Mouse (Mus musculus): ENCODE measurements around the gene Slc2a5.

The Slc2a5 gene

DNA sequence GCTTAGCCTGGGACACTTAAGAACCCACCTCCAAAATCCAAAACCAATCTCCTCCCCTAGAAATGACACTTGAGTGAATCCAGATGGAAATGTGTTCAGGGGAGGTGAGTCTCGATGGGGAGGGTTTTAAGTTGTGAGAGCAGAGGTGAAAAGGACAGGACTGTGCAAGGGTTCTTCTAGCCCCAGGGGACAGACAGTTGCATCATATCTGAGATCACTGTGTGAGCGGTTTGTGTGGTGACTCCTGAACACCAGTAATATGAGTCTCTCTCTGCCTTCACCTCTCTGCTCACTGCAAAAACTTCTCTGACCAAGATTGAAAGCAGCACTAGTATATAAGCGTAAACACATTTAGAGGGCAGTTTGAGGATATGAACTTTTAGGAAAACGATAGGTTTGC, 27.2 kb downstream of the Slc2a5 start:
- DNase-seq: no peak

DNA sequence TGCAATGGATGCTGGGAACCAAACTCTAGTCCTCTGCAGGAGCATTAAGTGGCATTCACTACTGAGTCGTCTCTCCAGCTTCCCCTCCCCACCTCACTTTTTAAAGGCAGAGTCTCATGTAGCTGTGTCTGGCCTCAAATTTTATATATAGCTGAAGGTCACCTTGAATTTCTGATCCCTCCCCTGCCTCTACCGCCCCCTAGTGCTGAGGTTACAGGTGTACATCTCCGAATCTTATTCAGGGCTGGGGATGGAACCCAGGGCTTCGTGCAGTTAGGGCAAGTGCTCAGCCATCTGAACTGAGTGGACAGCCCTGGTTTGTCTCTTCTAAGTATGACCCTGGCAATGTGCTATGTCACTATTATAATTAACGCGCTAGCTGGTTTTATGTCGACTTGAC, 32.0 kb downstream of the Slc2a5 start:
- DNase-seq: no peak

DNA sequence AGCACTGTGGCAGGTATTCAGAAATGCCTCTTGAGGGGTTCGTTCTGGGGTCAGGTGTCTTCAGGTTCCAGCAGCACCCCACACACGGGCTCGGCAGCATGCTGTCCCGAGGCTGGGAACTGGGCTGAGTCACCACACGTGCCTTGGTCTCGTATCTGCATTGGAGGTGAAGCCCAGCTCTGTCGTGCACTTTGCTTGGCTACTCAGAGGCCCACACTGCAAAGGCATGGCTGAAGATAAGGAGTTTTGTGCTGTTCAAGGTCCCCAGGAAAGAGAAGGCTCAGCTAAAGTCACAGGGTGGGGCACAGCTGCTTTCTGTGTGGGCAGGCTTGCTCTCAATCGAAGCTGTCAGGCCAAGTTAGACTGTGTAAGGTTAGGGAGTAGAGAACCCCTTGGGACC, 33.4 kb downstream of the Slc2a5 start:
- no peak for DNase-seq

- DNase-seq: no peak
These were observed 36.2 kb downstream of the Slc2a5 start for GRCm38 (mm10) chr4:150155301-150155700.

DNA sequence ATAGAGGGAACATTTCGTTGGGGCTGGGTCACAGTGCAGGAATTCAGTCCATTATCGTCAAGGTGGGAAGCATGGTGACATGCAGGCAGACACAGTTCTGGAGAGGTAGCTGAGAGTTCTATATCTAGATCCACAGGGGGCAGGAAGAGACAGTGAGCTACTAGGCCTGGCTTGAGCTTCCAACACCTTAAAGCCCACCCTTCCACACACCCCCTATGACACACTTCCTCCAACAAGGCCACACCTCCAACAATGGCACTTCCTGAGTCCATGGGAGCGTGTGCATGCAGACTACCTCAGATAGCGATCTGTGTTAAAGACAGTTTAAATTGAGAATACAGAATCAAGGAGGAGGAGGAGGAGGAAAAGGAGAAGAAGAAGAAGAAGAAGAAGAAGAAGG, 36.6 kb downstream of the Slc2a5 start:
- no peak for DNase-seq

GRCm38 (mm10) chr4:150157348-150157882, 38.3 kb downstream of the Slc2a5 start:
- no peak for DNase-seq

DNA sequence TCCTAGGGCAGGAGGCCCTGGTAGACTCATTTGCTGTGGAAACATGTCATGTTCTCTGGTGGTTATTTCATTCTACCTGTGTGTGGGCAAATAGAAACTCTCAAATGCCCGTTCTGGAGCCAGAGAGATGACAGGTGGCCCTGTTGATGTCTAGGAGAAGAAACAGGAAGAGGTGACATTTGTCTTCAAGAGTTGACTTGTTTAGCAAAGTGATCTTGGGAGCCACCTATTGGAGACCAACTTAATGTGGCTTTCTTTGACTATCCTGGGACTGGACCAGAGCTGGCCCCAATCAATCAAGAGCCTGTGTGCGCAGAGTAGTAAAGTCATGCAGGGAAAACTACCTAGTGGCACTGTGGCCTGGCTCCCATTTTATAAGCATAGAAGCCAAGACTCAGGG, 40.4 kb downstream of the Slc2a5 start:
- DNase-seq: no peak

DNA sequence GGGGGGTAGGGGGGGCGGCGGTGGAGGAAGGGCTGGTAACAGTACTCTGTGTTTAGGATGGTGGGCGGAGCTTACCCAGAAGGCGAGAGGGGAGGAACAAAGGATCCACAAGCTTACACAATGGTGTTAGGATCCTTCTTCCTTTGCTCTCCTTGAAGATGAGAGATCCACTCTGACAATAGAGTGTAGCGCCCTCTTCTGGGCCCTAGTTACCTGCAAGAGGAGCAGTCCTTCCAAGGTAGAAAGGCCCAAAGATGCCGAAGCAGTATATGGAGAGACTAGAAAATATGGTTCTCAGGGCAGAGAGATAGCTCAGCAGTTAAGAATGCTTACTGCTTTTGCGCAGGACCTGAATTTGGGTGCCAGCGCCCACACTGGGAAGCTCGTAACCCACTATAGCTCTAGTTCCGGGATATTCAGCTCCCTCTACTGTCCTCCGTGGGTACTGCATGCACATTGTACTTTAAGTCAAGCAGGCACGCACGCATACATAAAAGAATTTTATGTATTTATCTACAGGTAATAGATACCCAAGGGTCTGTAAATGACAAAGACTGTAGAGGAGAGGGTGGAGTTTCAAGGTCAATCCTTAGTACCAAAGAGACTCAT, 43.6 kb downstream of the Slc2a5 start:
- no peak for DNase-seq

- DNase-seq: peak; percentile 16
These were observed 45.8 kb downstream of the Slc2a5 start for GRCm38 (mm10) chr4:150164875-150165274.

DNA sequence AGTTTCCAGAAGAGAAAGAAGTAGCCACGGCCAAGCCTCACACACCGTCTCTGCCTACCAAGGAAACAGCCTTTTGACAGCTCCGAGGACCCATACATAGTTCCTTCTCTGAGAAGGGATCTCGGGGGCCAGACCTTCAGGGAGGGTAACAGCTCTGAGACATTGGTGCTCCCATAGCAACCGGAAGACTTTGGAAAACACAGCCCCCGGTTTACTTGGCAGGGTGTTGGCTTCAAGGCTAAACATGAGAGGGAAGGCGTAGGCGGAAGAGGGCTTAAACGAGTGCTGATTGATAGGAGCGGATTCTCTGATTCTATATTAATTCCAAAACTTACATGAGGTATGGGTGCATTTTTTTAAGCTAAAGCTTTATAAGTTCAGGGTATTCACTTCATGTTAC, 49.3 kb downstream of the Slc2a5 start:
- DNase-seq: no peak

DNA sequence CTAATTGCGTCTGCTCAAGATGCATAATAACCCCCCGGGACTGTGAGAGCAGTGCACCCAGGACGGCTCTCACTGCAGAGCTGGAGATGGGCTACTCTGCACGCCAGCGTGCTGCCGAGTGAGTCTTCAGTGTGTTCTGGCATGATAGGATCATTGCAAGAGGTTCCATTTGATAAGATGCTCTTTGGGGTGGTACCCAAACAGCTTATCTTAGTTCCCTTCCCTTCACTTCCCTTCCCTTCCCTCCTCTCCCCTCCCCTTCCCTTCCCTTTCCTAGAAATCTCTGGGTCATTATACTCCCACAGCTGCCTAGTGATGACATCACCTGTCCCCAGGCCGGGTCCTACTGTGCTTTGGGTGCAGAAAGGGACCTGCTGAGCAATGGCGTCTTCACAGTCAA, 53.0 kb downstream of the Slc2a5 start:
- no peak for DNase-seq

GRCm38 (mm10) chr4:150173281-150173680, 54.2 kb downstream of the Slc2a5 start:
- peak; percentile 52 for DNase-seq

- no peak for DNase-seq
These were observed 54.9 kb downstream of the Slc2a5 start for GRCm38 (mm10) chr4:150174027-150174426.

DNA sequence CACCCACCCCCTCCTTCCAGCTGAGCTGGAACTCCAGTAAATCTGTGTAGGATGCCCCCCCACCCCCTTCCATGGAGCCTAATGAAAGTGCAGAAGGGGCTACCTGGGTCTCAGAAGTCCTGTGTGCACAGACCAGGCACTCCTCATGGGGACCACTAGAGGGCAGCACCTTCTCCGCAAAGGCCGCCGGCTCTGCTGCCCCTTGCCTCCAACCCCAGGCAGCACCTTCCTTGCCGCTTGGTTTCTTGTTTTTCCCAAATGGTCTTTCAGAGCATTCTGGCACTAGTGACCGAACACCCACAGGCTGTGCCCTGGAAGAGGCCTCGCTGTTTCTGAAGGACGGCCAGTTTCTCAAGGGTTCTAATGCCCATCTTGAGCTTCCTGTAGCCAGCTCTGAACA, 57.5 kb downstream of the Slc2a5 start:
- DNase-seq: peak; percentile 52

GRCm38 (mm10) chr4:150177122-150177521, 58.0 kb downstream of the Slc2a5 start:
- DNase-seq: no peak

DNA sequence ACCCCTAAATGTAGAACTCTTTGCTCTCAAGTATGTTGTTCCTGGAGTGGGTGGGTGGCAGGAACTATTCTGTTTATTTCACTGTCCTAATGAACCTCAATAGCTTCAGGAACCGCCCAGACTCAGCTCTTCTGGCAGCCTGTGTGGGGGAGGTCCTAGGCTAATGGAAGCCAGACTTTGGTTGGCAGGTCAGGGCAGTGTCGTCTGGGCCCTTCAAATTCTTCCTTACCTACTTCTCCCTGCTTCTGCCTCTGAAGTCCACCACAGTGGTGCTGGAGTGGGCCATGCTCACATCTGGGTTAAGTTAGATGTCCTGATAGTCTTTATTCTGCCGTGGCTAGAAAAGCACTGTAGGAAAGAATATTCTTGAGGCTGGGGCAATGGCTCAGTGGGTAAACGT, 59.0 kb downstream of the Slc2a5 start:
- peak; percentile 6 for DNase-seq

GRCm38 (mm10) chr4:150181304-150181703, 62.2 kb downstream of the Slc2a5 start:
- no peak for DNase-seq

DNA sequence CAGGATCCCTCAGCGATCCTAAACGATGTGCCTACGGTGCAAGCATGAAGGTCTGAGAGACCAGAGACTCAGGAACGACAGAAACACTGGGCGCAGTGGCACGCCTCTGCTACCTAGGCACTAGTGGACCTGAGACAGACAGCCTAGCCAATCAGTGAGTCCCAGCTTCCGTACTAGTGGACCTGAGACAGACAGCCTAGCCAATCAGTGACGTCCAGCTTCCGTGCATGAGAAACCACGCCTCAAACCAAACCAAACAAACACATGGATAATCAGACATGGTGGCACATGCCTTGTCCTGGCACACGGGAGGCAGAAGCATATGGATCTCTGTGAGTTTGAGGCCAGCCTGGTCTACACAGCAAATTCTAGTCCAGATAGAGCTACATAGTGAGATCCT, 69.2 kb downstream of the Slc2a5 start:
- DNase-seq: no peak

DNA sequence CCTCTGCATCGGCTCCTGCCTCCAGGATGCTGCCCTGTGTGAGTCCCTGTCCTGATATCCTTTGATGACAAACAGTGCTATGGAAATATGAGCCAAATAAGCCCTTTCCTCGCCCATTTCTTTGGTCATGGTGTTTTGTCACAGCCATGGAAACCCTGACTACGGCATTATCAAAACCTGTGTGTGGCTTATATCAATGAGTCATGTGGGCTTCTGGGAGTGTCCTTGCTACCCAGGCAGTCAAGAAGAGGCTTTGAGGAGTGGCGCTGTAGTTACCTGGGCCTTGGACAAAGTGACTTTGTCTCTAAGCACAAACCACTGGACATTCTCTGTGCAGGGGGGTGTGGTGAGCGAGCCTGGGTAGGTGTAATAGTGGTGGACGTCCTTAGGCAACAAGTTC, 73.1 kb downstream of the Slc2a5 start:
- no peak for DNase-seq
